Mouse (Mus musculus) liver, adult (tissue): ENCODE data around the gene Krba1.

Experiments
- GATA4 ChIP-seq: IDR thresholded peaks from 2 replicates; pipeline ENCODE4 v1.6.1; 2014; ENCODE audit warnings: mild to moderate bottlenecking, low read length; ENCODE audit not compliant: insufficient replicate concordance

Gene Krba1

GRCm38 (mm10) chr6:48464966-48465679 lies 69.7 kb downstream of the Krba1 start:
- no peak for TF ChIP-seq GATA4

DNA sequence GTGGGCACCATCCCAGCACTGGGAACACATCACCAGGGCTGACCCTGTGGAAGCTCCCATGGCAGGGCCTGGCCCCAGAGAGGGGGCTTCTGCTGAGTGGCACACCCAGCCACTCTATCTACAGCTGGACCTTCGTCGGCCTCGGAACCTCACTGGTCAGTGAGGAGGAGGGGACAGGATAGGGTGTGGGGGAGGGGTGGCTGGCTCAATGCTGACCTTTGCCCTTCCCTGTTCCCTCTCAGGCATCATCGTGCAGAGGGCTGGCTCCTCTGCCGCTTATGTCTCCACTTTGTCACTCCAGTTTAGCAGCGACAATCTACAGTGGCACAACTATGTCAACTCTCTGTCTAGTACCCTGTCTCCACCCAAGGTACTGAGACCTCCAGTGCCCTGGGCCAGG lies 71.3 kb downstream of the Krba1 start:
- no peak for TF ChIP-seq GATA4

GRCm38 (mm10) chr6:48467490-48467889 lies 72.1 kb downstream of the Krba1 start:
- TF ChIP-seq GATA4 = no peak
